Comparison of ENCODE assay signal across 11 mouse cellular contexts in genomic region chr5:116526324-116526723, GRCm38 (mm10).
DNase-seq lines count a peak whose midpoint lies in the region; ATAC-seq and TF ChIP-seq lines count a peak whose summit lies in the region.
"Had no signal": no experiment of that assay in that cellular context is flagged by ENCODE, and none has a peak within 500 bp of the region (broad histone marks: within the 10 kb centered on the region; RNA-seq: fewer than 3 reads in every experiment).

No protein-coding gene starts in this region.

- H3K4me2 ChIP-seq in embryonic facial prominence, embryonic 14.5 days (ENCODE audit: low read depth, low read length) = no peak overlapping the region
- no peak overlapping the region for H3K4me2 ChIP-seq in intestine, embryonic 15.5 days (replicated peaks)
- H3K4me2 ChIP-seq: embryonic facial prominence, embryonic 12.5 days had no signal

- H3K4me1 ChIP-seq in embryonic facial prominence, embryonic 14.5 days (ENCODE audit: control insufficient read depth, insufficient read depth, low read length) = no peaks in the 10 kb centered on the region
- H3K4me1 ChIP-seq in embryonic facial prominence, embryonic 10.5 days = no peaks in the 10 kb centered on the region
- H3K4me1 ChIP-seq in olfactory bulb, adult 2 months (ENCODE audit: control insufficient read depth, insufficient read depth, low read length) = peaks cover 47% of the 10 kb centered on the region
- no peaks in the 10 kb centered on the region for H3K4me1 ChIP-seq in intestine, embryonic 15.5 days (replicated peaks)
- H3K4me1 ChIP-seq: embryonic facial prominence, embryonic 12.5 days; limb, embryonic 10.5 days had no signal

- no peaks in the 10 kb centered on the region for H3K36me3 ChIP-seq in embryonic facial prominence, embryonic 14.5 days (ENCODE audit: control insufficient read depth, insufficient read depth, low read length)
- H3K36me3 ChIP-seq in embryonic facial prominence, embryonic 10.5 days (replicated peaks) = no peaks in the 10 kb centered on the region
- no peaks in the 10 kb centered on the region for H3K36me3 ChIP-seq in intestine, embryonic 15.5 days
- H3K36me3 ChIP-seq: embryonic facial prominence, embryonic 12.5 days; limb, embryonic 10.5 days had no signal

- H3K9ac ChIP-seq in embryonic facial prominence, embryonic 14.5 days (ENCODE audit: low read depth, low read length) = no peak overlapping the region
- H3K9ac ChIP-seq in intestine, embryonic 15.5 days = no peak overlapping the region
- H3K9ac ChIP-seq: embryonic facial prominence, embryonic 12.5 days had no signal

- H3K9me3 ChIP-seq in embryonic facial prominence, embryonic 14.5 days (ENCODE audit: control insufficient read depth, low read length) = no peaks in the 10 kb centered on the region
- H3K9me3 ChIP-seq in embryonic facial prominence, embryonic 10.5 days = no peaks in the 10 kb centered on the region
- H3K9me3 ChIP-seq in intestine, embryonic 15.5 days = no peaks in the 10 kb centered on the region
- H3K9me3 ChIP-seq: embryonic facial prominence, embryonic 12.5 days; limb, embryonic 10.5 days had no signal

- no peak for TF ChIP-seq CTCF in olfactory bulb, adult 2 months (IDR thresholded peaks at IDR 0.05; ENCODE audit: insufficient read depth, low read depth, low read length)

- H3K27ac ChIP-seq in embryonic facial prominence, embryonic 14.5 days (replicated peaks; ENCODE audit: low read depth, low read length) = no peak overlapping the region
- H3K27ac ChIP-seq in embryonic facial prominence, embryonic 10.5 days (replicated peaks) = no peak overlapping the region
- peak overlapping the region; percentile 37; the same call in 1 of the 2 replicates for H3K27ac ChIP-seq in olfactory bulb, adult 2 months (ENCODE audit: insufficient read depth, low read depth, low read length)
- no peak overlapping the region for H3K27ac ChIP-seq in intestine, embryonic 15.5 days
- H3K27ac ChIP-seq: embryonic facial prominence, embryonic 12.5 days; limb, embryonic 10.5 days had no signal

- peak; percentile 59 for DNase-seq in embryonic facial prominence, embryonic 14.5 days (ENCODE audit: low spot score)
- no peak for DNase-seq in embryonic facial prominence, embryonic 10.5 days (ENCODE audit: low spot score)
- peak; percentile 61 to 75 for DNase-seq in cerebellum, postnatal 25 days
- DNase-seq in layer of hippocampus, adult 8-10 months (ENCODE audit: low spot score in 2 of 2) = peak; percentile 72 to 84
- no peak for DNase-seq in adrenal gland, adult 18-20 months (ENCODE audit: low spot score in 2 of 2)
- DNase-seq: lung, postnatal 10 days had no signal

- TF ChIP-seq POLR2A in olfactory bulb, adult 2 months (IDR thresholded peaks at IDR 0.05; ENCODE audit: insufficient read depth, low read depth, low read length) = no peak

- ATAC-seq in embryonic facial prominence, embryonic 14.5 days (ENCODE audit: low read depth) = peak; percentile 82
- no peak for ATAC-seq in megakaryocyte-erythroid progenitor cell, adult 5-6 weeks (replicated peaks; ENCODE audit: low FRiP score, low TSS enrichment, poor library complexity, severe bottlenecking)
- no peak for ATAC-seq in intestine, embryonic 15.5 days

- 51% methylated on average over 4 of the region's 4 CpGs for WGBS in embryonic facial prominence, embryonic 14.5 days
- 65% methylated on average over 4 of the region's 4 CpGs for WGBS in embryonic facial prominence, embryonic 10.5 days
- WGBS in olfactory bulb, adult 2 months = 8% methylated on average over 4 of the region's 4 CpGs
- 50% methylated on average over 4 of the region's 4 CpGs for WGBS in intestine, embryonic 15.5 days

- no peaks in the 10 kb centered on the region for H3K27me3 ChIP-seq in embryonic facial prominence, embryonic 14.5 days (replicated peaks; ENCODE audit: control insufficient read depth, insufficient read depth, low read length)
- no peaks in the 10 kb centered on the region for H3K27me3 ChIP-seq in embryonic facial prominence, embryonic 10.5 days (replicated peaks; ENCODE audit: low read depth, poor library complexity, severe bottlenecking)
- no peaks in the 10 kb centered on the region for H3K27me3 ChIP-seq in intestine, embryonic 15.5 days (replicated peaks)
- H3K27me3 ChIP-seq: embryonic facial prominence, embryonic 12.5 days had no signal

- H3K4me3 ChIP-seq in embryonic facial prominence, embryonic 14.5 days (ENCODE audit: low read depth, low read length) = no peak overlapping the region
- no peak overlapping the region for H3K4me3 ChIP-seq in embryonic facial prominence, embryonic 10.5 days
- H3K4me3 ChIP-seq in olfactory bulb, adult 2 months (ENCODE audit: insufficient read depth, low read depth, low read length) = no peak overlapping the region
- no peak overlapping the region for H3K4me3 ChIP-seq in intestine, embryonic 15.5 days (replicated peaks)
- H3K4me3 ChIP-seq: embryonic facial prominence, embryonic 12.5 days; limb, embryonic 10.5 days had no signal

Comparison
In these comparisons a context has a peak if more than half of its experiments do, and no peak if none do; other contexts are left out.
1. DNase-seq: peak in embryonic facial prominence, embryonic 14.5 days (single experiment), cerebellum, postnatal 25 days (2 of 2) and layer of hippocampus, adult 8-10 months (2 of 2); none in embryonic facial prominence, embryonic 10.5 days (single experiment) and adrenal gland, adult 18-20 months (0 of 2).